Mouse (Mus musculus): ENCODE measurements around the gene Comtd1. TPM values are rescaled to one million over a fixed set of nuclear protein-coding genes. Genes with fewer than 3 reads are reported as not detected.

The Comtd1 gene
- polyA plus RNA-seq, 1 experiment from 2014 or later = 19.4 TPM

- peak overlapping the region; percentile 56 for H3K4me2 ChIP-seq (ENCODE audit: low read depth, low read length)
- 69% methylated on average over 9 of the region's 9 CpGs for WGBS
- peaks cover 8% of the 10 kb centered on the region for H3K4me1 ChIP-seq (ENCODE audit: control insufficient read depth, insufficient read depth, low read length)
- no peaks in the 10 kb centered on the region for H3K9me3 ChIP-seq (ENCODE audit: control insufficient read depth, low read length)
- H3K9ac ChIP-seq (ENCODE audit: low read depth, low read length) = peak overlapping the region; percentile 46; the same call in 1 of the 2 replicates
- H3K36me3 ChIP-seq (ENCODE audit: control insufficient read depth, insufficient read depth, low read length) = no peaks in the 10 kb centered on the region
- ATAC-seq (ENCODE audit: low read depth) (no peak), DNase-seq (ENCODE audit: low spot score) (no peak)
- no peaks in the 10 kb centered on the region for H3K27me3 ChIP-seq (replicated peaks; ENCODE audit: control insufficient read depth, insufficient read depth, low read length)
- H3K4me3 ChIP-seq (ENCODE audit: low read depth, low read length) = peak overlapping the region; percentile 29; the same call in 1 of the 2 replicates
- H3K27ac ChIP-seq (replicated peaks; ENCODE audit: low read depth, low read length) = no peak overlapping the region
Observed at GRCm38 (mm10) chr14:21854271-21854670, 5.5 kb upstream of the Comtd1 start.

GRCm38 (mm10) chr14:21853456-21854109 is 4.8 kb upstream of the Comtd1 start:
- peak overlapping the region; percentile 55; the same call in 1 of the 2 replicates for H3K27ac ChIP-seq (replicated peaks; ENCODE audit: low read depth, low read length)
- 6% methylated on average over 17 of the region's 17 CpGs for WGBS
- peak; percentile 91 for DNase-seq (ENCODE audit: low spot score)

GRCm38 (mm10) chr14:21851996-21852791 is 3.4 kb upstream of the Comtd1 start:
- Histone ChIP-seq H3K36me3 (ENCODE audit: control insufficient read depth, insufficient read depth, low read length) (no peaks in the 10 kb centered on the region), H3K9ac (ENCODE audit: low read depth, low read length) (no peak overlapping the region), H3K27ac (replicated peaks; ENCODE audit: low read depth, low read length) (no peak overlapping the region), H3K4me1 (ENCODE audit: control insufficient read depth, insufficient read depth, low read length) (peaks cover 13% of the 10 kb centered on the region), H3K9me3 (ENCODE audit: control insufficient read depth, low read length) (no peaks in the 10 kb centered on the region), H3K27me3 (replicated peaks; ENCODE audit: control insufficient read depth, insufficient read depth, low read length) (no peaks in the 10 kb centered on the region), H3K4me3 (ENCODE audit: low read depth, low read length) (no peak overlapping the region), H3K4me2 (ENCODE audit: low read depth, low read length) (no peak overlapping the region)
- 68% methylated on average over 16 of the region's 16 CpGs for WGBS
- no peak for ATAC-seq (ENCODE audit: low read depth)
- DNase-seq (ENCODE audit: low spot score) = no peak

More at GRCm38 (mm10) chr14:21853456-21854109, 4.8 kb upstream of the Comtd1 start:
- peak overlapping the region; percentile 29 for H3K4me3 ChIP-seq (ENCODE audit: low read depth, low read length)
- H3K9ac ChIP-seq (ENCODE audit: low read depth, low read length) = peak overlapping the region; percentile 46; the same call in 1 of the 2 replicates
- H3K36me3 ChIP-seq (ENCODE audit: control insufficient read depth, insufficient read depth, low read length) = no peaks in the 10 kb centered on the region
- peak; percentile 64 for ATAC-seq (ENCODE audit: low read depth)
- peaks cover 8% of the 10 kb centered on the region for H3K4me1 ChIP-seq (ENCODE audit: control insufficient read depth, insufficient read depth, low read length)
- peak overlapping the region; percentile 56 for H3K4me2 ChIP-seq (ENCODE audit: low read depth, low read length)
- H3K27me3 ChIP-seq (replicated peaks; ENCODE audit: control insufficient read depth, insufficient read depth, low read length) = no peaks in the 10 kb centered on the region
- H3K9me3 ChIP-seq (ENCODE audit: control insufficient read depth, low read length) = no peaks in the 10 kb centered on the region

- Histone ChIP-seq H3K4me2 (ENCODE audit: low read depth, low read length) (no peak overlapping the region), H3K27ac (replicated peaks; ENCODE audit: low read depth, low read length) (no peak overlapping the region), H3K36me3 (ENCODE audit: control insufficient read depth, insufficient read depth, low read length) (0 out of 2 replicates have a peak, but pooled peaks cover 11% of the 10 kb centered on the region), H3K27me3 (replicated peaks; ENCODE audit: control insufficient read depth, insufficient read depth, low read length) (no peaks in the 10 kb centered on the region), H3K4me1 (ENCODE audit: control insufficient read depth, insufficient read depth, low read length) (peaks cover 16% of the 10 kb centered on the region), H3K9me3 (ENCODE audit: control insufficient read depth, low read length) (no peaks in the 10 kb centered on the region), H3K9ac (ENCODE audit: low read depth, low read length) (no peak overlapping the region), H3K4me3 (ENCODE audit: low read depth, low read length) (no peak overlapping the region)
- 72% methylated on average over 24 of the region's 24 CpGs for WGBS
- ATAC-seq (ENCODE audit: low read depth) (no peak), DNase-seq (ENCODE audit: low spot score) (no peak)
Observed at GRCm38 (mm10) chr14:21850419-21851127, 1.8 kb upstream of the Comtd1 start.

GRCm38 (mm10) chr14:21849524-21850418 is 994 bp upstream of the Comtd1 start:
- H3K36me3 ChIP-seq (ENCODE audit: control insufficient read depth, insufficient read depth, low read length) = peaks cover 19% of the 10 kb centered on the region
- no peak overlapping the region for H3K4me3 ChIP-seq (ENCODE audit: low read depth, low read length)
- no peaks in the 10 kb centered on the region for H3K9me3 ChIP-seq (ENCODE audit: control insufficient read depth, low read length)
- DNase-seq (ENCODE audit: low spot score) = no peak
- no peak overlapping the region for H3K27ac ChIP-seq (replicated peaks; ENCODE audit: low read depth, low read length)
- WGBS = 82% methylated on average over 13 of the region's 13 CpGs
- peaks cover 16% of the 10 kb centered on the region for H3K4me1 ChIP-seq (ENCODE audit: control insufficient read depth, insufficient read depth, low read length)
- no peak overlapping the region for H3K9ac ChIP-seq (ENCODE audit: low read depth, low read length)
- no peak overlapping the region for H3K4me2 ChIP-seq (ENCODE audit: low read depth, low read length)
- H3K27me3 ChIP-seq (replicated peaks; ENCODE audit: control insufficient read depth, insufficient read depth, low read length) = no peaks in the 10 kb centered on the region
- ATAC-seq (ENCODE audit: low read depth) = no peak

GRCm38 (mm10) chr14:21847381-21848165 is 1.2 kb downstream of the Comtd1 start:
- H3K36me3 ChIP-seq (ENCODE audit: control insufficient read depth, insufficient read depth, low read length) = peaks cover 41% of the 10 kb centered on the region
- H3K27ac ChIP-seq (replicated peaks; ENCODE audit: low read depth, low read length) = peak overlapping the region; percentile 71
- H3K4me1 ChIP-seq (ENCODE audit: control insufficient read depth, insufficient read depth, low read length) = peaks cover 8% of the 10 kb centered on the region; the same call in 1 of the 2 replicates
- H3K9ac ChIP-seq (ENCODE audit: low read depth, low read length) = peak overlapping the region; percentile 78
- H3K9me3 ChIP-seq (ENCODE audit: control insufficient read depth, low read length) = no peaks in the 10 kb centered on the region
- peak overlapping the region; percentile 100 for H3K4me2 ChIP-seq (ENCODE audit: low read depth, low read length)
- DNase-seq (ENCODE audit: low spot score) (peak; percentile 91), ATAC-seq (ENCODE audit: low read depth) (peak; percentile 70)
- H3K27me3 ChIP-seq (replicated peaks; ENCODE audit: control insufficient read depth, insufficient read depth, low read length) = no peaks in the 10 kb centered on the region
- WGBS = 0% methylated on average over 39 of the region's 50 CpGs
- H3K4me3 ChIP-seq (ENCODE audit: low read depth, low read length) = peak overlapping the region; percentile 81

GRCm38 (mm10) chr14:21846827-21847380 is 1.9 kb downstream of the Comtd1 start:
- Histone ChIP-seq H3K4me1 (ENCODE audit: control insufficient read depth, insufficient read depth, low read length) (peaks cover 8% of the 10 kb centered on the region; the same call in 1 of the 2 replicates), H3K36me3 (ENCODE audit: control insufficient read depth, insufficient read depth, low read length) (peaks cover 48% of the 10 kb centered on the region), H3K27me3 (replicated peaks; ENCODE audit: control insufficient read depth, insufficient read depth, low read length) (no peaks in the 10 kb centered on the region), H3K9me3 (ENCODE audit: control insufficient read depth, low read length) (no peaks in the 10 kb centered on the region), H3K4me3 (ENCODE audit: low read depth, low read length) (peak overlapping the region; percentile 81), H3K27ac (replicated peaks; ENCODE audit: low read depth, low read length) (no peak overlapping the region), H3K9ac (ENCODE audit: low read depth, low read length) (0 out of 2 replicates have a peak overlapping the region, but pooled peaks have one; percentile 78), H3K4me2 (ENCODE audit: low read depth, low read length) (peak overlapping the region; percentile 100)
- WGBS = 23% methylated on average over 10 of the region's 10 CpGs
- DNase-seq (ENCODE audit: low spot score) (no peak), ATAC-seq (ENCODE audit: low read depth) (no peak)
